Mouse (Mus musculus): ENCODE measurements around the gene Luc7l. TPM values are rescaled to one million over a fixed set of nuclear protein-coding genes. Genes with fewer than 3 reads are reported as not detected.
"Not testable (repeated sequence)": the region's sequence is repeated elsewhere in the genome, so short reads cannot be mapped to it uniquely, and the experiment has no call there.

Luc7l gene
- polyA plus RNA-seq, 1 experiment from 2014 or later = 97.7 TPM

DNA sequence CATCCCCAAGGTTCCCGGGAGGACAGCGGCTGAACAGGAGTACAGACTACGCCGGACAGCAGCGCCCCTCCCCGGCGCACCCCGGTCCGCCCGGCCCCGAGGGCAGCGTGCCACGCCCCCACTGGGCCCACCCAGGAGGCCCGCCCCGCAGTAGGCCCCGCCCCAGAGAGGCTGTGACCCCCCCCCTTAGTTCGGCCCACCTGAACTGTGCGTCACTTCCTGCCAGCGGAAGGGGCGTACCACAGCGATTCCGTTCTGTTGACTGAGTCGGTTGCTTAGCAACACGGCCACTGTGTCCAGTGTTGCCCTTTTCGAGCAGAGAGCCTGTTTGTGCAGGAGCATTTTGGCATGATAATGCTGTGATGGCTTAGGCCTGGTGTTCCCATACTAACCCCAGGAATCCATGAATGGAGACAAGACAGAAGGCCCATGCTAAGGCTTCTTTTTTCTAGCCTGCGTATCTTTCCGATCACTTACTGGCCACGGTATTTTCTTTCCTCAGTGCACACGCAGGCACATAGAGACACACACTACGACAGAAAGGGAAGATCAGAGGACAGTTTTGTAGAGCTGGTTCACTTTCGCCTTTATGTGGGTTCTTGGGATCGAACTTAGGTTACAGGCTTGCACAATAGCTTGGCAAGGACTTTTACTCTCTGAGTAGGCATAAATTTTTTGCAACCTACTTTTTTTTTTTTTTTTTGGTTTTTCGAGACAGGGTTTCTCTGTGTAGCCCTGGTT is 8.4 kb upstream of the Luc7l start, which contains the start of gene Fam234a:
Gene Fam234a (minus strand): TSS at position 142 of the 741 bp plus-strand sequence.
- Histone ChIP-seq H3K4me2 (replicated peaks; ENCODE audit: low read depth, low read length) (peak within 1 kb of the TSS; percentile 81), H3K36me3 (ENCODE audit: insufficient read depth, low read length) (no peaks in the 10 kb centered on the region), H3K9ac (replicated peaks; ENCODE audit: low read length) (peak within 1 kb of the TSS; percentile 80), H3K4me1 (ENCODE audit: insufficient read depth, low read length) (peaks cover 12% of the 10 kb centered on the region), H3K27me3 (ENCODE audit: insufficient read depth, low read length) (no peaks in the 10 kb centered on the region), H3K27ac (ENCODE audit: low read length) (peak within 1 kb of the TSS; percentile 86), H3K9me3 (ENCODE audit: low read length) (no peaks in the 10 kb centered on the region), H3K4me3 (ENCODE audit: low read length) (peak within 1 kb of the TSS; percentile 83)
- peak; percentile 98 for ATAC-seq (ENCODE audit: low FRiP score, low TSS enrichment)
- WGBS = 13% methylated on average over 21 of the region's 33 CpGs

GRCm38 (mm10) chr17:26251886-26252538 is 684 bp upstream of the Luc7l start:
- Histone ChIP-seq H3K27ac (ENCODE audit: low read length) (peak overlapping the region; percentile 99; the same call in 1 of the 2 replicates), H3K9ac (replicated peaks; ENCODE audit: low read length) (no peak overlapping the region), H3K4me1 (ENCODE audit: insufficient read depth, low read length) (peaks cover 9% of the 10 kb centered on the region), H3K4me2 (replicated peaks; ENCODE audit: low read depth, low read length) (peak overlapping the region; percentile 68), H3K36me3 (ENCODE audit: insufficient read depth, low read length) (peaks cover 7% of the 10 kb centered on the region), H3K9me3 (ENCODE audit: low read length) (no peaks in the 10 kb centered on the region), H3K27me3 (ENCODE audit: insufficient read depth, low read length) (no peaks in the 10 kb centered on the region), H3K4me3 (ENCODE audit: low read length) (peak overlapping the region; percentile 99)
- no peak for ATAC-seq (ENCODE audit: low FRiP score, low TSS enrichment)
- 61% methylated on average over 4 of the region's 4 CpGs for WGBS

GRCm38 (mm10) chr17:26253399-26253798 is 703 bp downstream of the Luc7l start:
- Histone ChIP-seq H3K27me3 (ENCODE audit: insufficient read depth, low read length) (no peaks in the 10 kb centered on the region), H3K36me3 (ENCODE audit: insufficient read depth, low read length) (peaks cover 16% of the 10 kb centered on the region), H3K27ac (ENCODE audit: low read length) (peak overlapping the region; percentile 99), H3K4me2 (replicated peaks; ENCODE audit: low read depth, low read length) (peak overlapping the region; percentile 68), H3K4me3 (ENCODE audit: low read length) (peak overlapping the region; percentile 99), H3K9me3 (ENCODE audit: low read length) (no peaks in the 10 kb centered on the region), H3K9ac (replicated peaks; ENCODE audit: low read length) (peak overlapping the region; percentile 100), H3K4me1 (ENCODE audit: insufficient read depth, low read length) (peaks cover 9% of the 10 kb centered on the region)
- 1% methylated on average over 24 of the region's 24 CpGs for WGBS
- no peak; the same call in 1 of the 2 replicates for ATAC-seq (ENCODE audit: low FRiP score, low TSS enrichment)

- Histone ChIP-seq H3K27me3 (ENCODE audit: insufficient read depth, low read length) (no peaks in the 10 kb centered on the region), H3K9me3 (ENCODE audit: low read length) (no peaks in the 10 kb centered on the region), H3K4me3 (ENCODE audit: low read length) (no peak overlapping the region), H3K4me1 (ENCODE audit: insufficient read depth, low read length) (peaks cover 9% of the 10 kb centered on the region), H3K36me3 (ENCODE audit: insufficient read depth, low read length) (peaks cover 32% of the 10 kb centered on the region), H3K27ac (ENCODE audit: low read length) (no peak overlapping the region), H3K4me2 (replicated peaks; ENCODE audit: low read depth, low read length) (no peak overlapping the region), H3K9ac (replicated peaks; ENCODE audit: low read length) (no peak overlapping the region)
- WGBS = 93% methylated on average over 7 of the region's 7 CpGs
- ATAC-seq (ENCODE audit: low FRiP score, low TSS enrichment) = no peak
These were observed 2.6 kb downstream of the Luc7l start for GRCm38 (mm10) chr17:26255313-26255712.

DNA sequence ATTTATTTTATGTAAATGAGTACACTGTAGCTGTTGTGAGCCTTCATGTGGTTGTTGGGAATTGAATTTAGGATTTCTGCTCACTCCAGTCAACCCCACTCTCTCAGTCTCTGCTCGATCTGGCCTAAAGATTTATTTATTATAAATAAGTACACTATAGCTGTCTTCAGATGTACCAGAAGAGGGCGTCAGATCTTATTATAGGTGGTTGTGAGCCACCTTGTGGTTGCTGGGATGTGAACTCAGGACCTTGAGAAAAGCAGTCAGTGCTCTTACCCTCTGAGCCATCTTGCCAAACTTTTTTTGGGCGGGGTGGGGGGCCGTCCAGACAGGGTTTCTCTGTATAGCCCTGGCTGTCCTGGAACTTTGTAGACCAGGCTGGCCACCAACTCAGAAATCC is 9.1 kb downstream of the Luc7l start:
- Histone ChIP-seq H3K4me2 (replicated peaks; ENCODE audit: low read depth, low read length) (no peak overlapping the region), H3K36me3 (ENCODE audit: insufficient read depth, low read length) (peaks cover 73% of the 10 kb centered on the region), H3K9me3 (ENCODE audit: low read length) (no peaks in the 10 kb centered on the region), H3K27me3 (ENCODE audit: insufficient read depth, low read length) (no peaks in the 10 kb centered on the region), H3K4me1 (ENCODE audit: insufficient read depth, low read length) (no peaks in the 10 kb centered on the region), H3K9ac (replicated peaks; ENCODE audit: low read length) (no peak overlapping the region), H3K4me3 (ENCODE audit: low read length) (no peak overlapping the region), H3K27ac (ENCODE audit: low read length) (no peak overlapping the region)
- WGBS = 82% methylated on average over 4 of the region's 4 CpGs
- no peak for ATAC-seq (ENCODE audit: low FRiP score, low TSS enrichment)

DNA sequence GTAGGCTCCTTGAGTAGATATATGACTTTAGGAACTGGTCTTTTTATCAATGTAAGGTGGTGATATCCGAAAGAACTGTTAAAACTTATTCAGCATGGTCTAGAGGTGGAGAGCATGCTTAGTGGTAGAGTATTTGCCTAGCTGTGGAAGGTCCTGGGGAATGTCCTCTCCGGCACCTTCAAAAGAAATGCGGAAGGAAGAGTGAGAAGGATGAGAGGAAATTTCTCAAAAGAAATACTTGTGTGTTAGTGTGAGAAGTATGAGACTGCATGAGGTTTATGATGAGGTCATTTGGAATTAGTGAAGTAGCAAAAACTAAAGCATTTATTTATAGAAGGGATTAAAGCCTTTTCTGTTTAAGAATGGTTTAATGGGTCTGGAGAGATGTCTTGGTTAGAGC is 9.7 kb downstream of the Luc7l start:
- H3K36me3 ChIP-seq (ENCODE audit: insufficient read depth, low read length) = peaks cover 74% of the 10 kb centered on the region
- H3K4me3 ChIP-seq (ENCODE audit: low read length) = no peak overlapping the region
- no peak overlapping the region for H3K27ac ChIP-seq (ENCODE audit: low read length)
- H3K4me2 ChIP-seq (replicated peaks; ENCODE audit: low read depth, low read length) = no peak overlapping the region
- H3K9me3 ChIP-seq (ENCODE audit: low read length) = no peaks in the 10 kb centered on the region
- H3K4me1 ChIP-seq (ENCODE audit: insufficient read depth, low read length) = no peaks in the 10 kb centered on the region
- 97% methylated on average over 3 of the region's 3 CpGs for WGBS
- H3K27me3 ChIP-seq (ENCODE audit: insufficient read depth, low read length) = no peaks in the 10 kb centered on the region
- no peak overlapping the region for H3K9ac ChIP-seq (replicated peaks; ENCODE audit: low read length)
- ATAC-seq (ENCODE audit: low FRiP score, low TSS enrichment) = no peak

GRCm38 (mm10) chr17:26268851-26269250 is 16.2 kb downstream of the Luc7l start:
- no peak overlapping the region for H3K9ac ChIP-seq (replicated peaks; ENCODE audit: low read length)
- no peak overlapping the region for H3K27ac ChIP-seq (ENCODE audit: low read length)
- H3K9me3 ChIP-seq (ENCODE audit: low read length) = no peaks in the 10 kb centered on the region
- no peaks in the 10 kb centered on the region for H3K4me1 ChIP-seq (ENCODE audit: insufficient read depth, low read length)
- no peak overlapping the region for H3K4me2 ChIP-seq (replicated peaks; ENCODE audit: low read depth, low read length)
- ATAC-seq (ENCODE audit: low FRiP score, low TSS enrichment) = no peak
- H3K4me3 ChIP-seq (ENCODE audit: low read length) = no peak overlapping the region
- no peaks in the 10 kb centered on the region for H3K27me3 ChIP-seq (ENCODE audit: insufficient read depth, low read length)
- H3K36me3 ChIP-seq (ENCODE audit: insufficient read depth, low read length) = peaks cover 51% of the 10 kb centered on the region
- 81% methylated on average over 1 of the region's 1 CpGs for WGBS

- H3K9ac ChIP-seq (replicated peaks; ENCODE audit: low read length); H3K27me3 ChIP-seq (ENCODE audit: insufficient read depth, low read length); H3K4me2 ChIP-seq (replicated peaks; ENCODE audit: low read depth, low read length); ATAC-seq (ENCODE audit: low FRiP score, low TSS enrichment); H3K9me3 ChIP-seq (ENCODE audit: low read length); H3K27ac ChIP-seq (ENCODE audit: low read length); H3K4me3 ChIP-seq (ENCODE audit: low read length); H3K4me1 ChIP-seq (ENCODE audit: insufficient read depth, low read length): not testable (repeated sequence)
- peaks cover 47% of the 10 kb centered on the region for H3K36me3 ChIP-seq (ENCODE audit: insufficient read depth, low read length)
- WGBS = 93% methylated on average over 10 of the region's 10 CpGs
These were observed 16.9 kb downstream of the Luc7l start for GRCm38 (mm10) chr17:26269577-26269976.

DNA sequence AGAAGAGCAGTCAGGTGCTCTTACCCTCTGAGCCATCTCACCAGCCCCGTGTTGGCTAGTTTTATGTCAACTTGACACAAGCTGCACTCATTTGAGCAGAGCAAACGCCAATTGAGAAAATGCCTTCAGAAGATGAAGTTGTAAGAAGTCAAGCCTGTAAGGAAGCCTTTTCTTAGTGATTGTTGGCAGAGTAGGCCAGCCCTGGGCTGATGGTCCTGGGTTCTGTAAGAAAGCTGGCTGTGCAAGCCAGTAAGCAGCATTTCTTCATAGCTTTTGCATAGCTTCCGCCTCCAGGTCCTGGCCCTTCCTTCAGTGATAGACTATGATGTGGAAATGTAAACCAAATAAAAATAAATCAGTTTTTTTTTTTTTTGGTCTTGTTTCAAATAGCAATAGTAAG is 19.9 kb downstream of the Luc7l start:
- Histone ChIP-seq H3K4me1 (ENCODE audit: insufficient read depth, low read length) (no peaks in the 10 kb centered on the region), H3K4me3 (ENCODE audit: low read length) (no peak overlapping the region), H3K27me3 (ENCODE audit: insufficient read depth, low read length) (no peaks in the 10 kb centered on the region), H3K4me2 (replicated peaks; ENCODE audit: low read depth, low read length) (no peak overlapping the region), H3K27ac (ENCODE audit: low read length) (no peak overlapping the region), H3K9me3 (ENCODE audit: low read length) (no peaks in the 10 kb centered on the region), H3K9ac (replicated peaks; ENCODE audit: low read length) (no peak overlapping the region), H3K36me3 (ENCODE audit: insufficient read depth, low read length) (peaks cover 45% of the 10 kb centered on the region)
- WGBS = 83% methylated on average over 3 of the region's 3 CpGs
- ATAC-seq (ENCODE audit: low FRiP score, low TSS enrichment) = no peak

DNA sequence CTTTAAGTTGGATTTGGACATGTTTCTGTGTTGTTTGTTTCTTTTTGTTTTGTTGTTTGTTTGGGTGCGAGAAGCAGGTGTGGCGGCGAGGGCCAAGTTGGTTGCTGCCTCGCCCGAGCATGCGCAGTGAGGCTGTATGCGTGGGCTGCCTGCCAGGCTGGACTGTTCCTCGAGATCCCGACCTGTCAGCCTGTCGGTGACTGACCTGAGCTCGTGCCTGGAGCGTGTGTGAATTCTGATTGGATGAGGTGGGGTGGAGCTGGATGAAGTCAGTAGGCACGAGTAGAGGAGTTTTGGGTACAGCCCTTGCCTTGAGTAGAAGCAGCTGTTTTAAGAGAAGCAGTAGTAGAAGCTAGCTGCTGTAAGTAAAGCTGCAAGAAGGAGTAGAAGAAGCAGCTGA is 23.2 kb downstream of the Luc7l start:
- H3K4me3 ChIP-seq (ENCODE audit: low read length) = no peak overlapping the region
- 84% methylated on average over 13 of the region's 13 CpGs for WGBS
- no peaks in the 10 kb centered on the region for H3K9me3 ChIP-seq (ENCODE audit: low read length)
- H3K4me1 ChIP-seq (ENCODE audit: insufficient read depth, low read length) = no peaks in the 10 kb centered on the region
- no peak overlapping the region for H3K4me2 ChIP-seq (replicated peaks; ENCODE audit: low read depth, low read length)
- peaks cover 65% of the 10 kb centered on the region for H3K36me3 ChIP-seq (ENCODE audit: insufficient read depth, low read length)
- no peak for ATAC-seq (ENCODE audit: low FRiP score, low TSS enrichment)
- H3K27ac ChIP-seq (ENCODE audit: low read length) = no peak overlapping the region
- no peak overlapping the region for H3K9ac ChIP-seq (replicated peaks; ENCODE audit: low read length)
- no peaks in the 10 kb centered on the region for H3K27me3 ChIP-seq (ENCODE audit: insufficient read depth, low read length)
